7 mouse cellular contexts compared by ENCODE assay signal in genomic region chr7:62045743-62046451, GRCm38 (mm10).
A peak's percentile ranks its signal among the peaks of the same experiment; 100 is the strongest.
DNase-seq lines count a peak whose midpoint lies in the region; ATAC-seq lines count a peak whose summit lies in the region.

No protein-coding gene starts in this region.

- H3K4me3 ChIP-seq in hindbrain, embryonic 14.5 days (replicated peaks; ENCODE audit: low read length) = no peak overlapping the region
- H3K4me3 ChIP-seq in limb, embryonic 13.5 days = no peak overlapping the region
- H3K4me3 ChIP-seq in heart, embryonic 10.5 days = no peak overlapping the region

- H3K9ac ChIP-seq in hindbrain, embryonic 14.5 days = 0 out of 2 replicates have a peak overlapping the region, but pooled peaks have one; percentile 31
- H3K9ac ChIP-seq in limb, embryonic 13.5 days = no peak overlapping the region

- no peaks in the 10 kb centered on the region for H3K36me3 ChIP-seq in hindbrain, embryonic 14.5 days (replicated peaks; ENCODE audit: control insufficient read depth, insufficient read depth)
- no peaks in the 10 kb centered on the region for H3K36me3 ChIP-seq in limb, embryonic 13.5 days
- no peaks in the 10 kb centered on the region for H3K36me3 ChIP-seq in heart, embryonic 10.5 days

- peak; percentile 96 for ATAC-seq in hindbrain, embryonic 14.5 days (ENCODE audit: low FRiP score)
- ATAC-seq in limb, embryonic 13.5 days (ENCODE audit: low FRiP score, low read depth) = peak; percentile 66
- no peak for ATAC-seq in erythroblast, adult 5-6 weeks (replicated peaks; ENCODE audit: low FRiP score, poor library complexity, severe bottlenecking)

- peak; percentile 1 for DNase-seq in retina, postnatal 1 day
- no peak for DNase-seq in retina, embryonic 14.5 days (ENCODE audit: low spot score)
- DNase-seq in hindbrain, embryonic 14.5 days (ENCODE audit: low spot score) = peak; percentile 48
- DNase-seq in heart, embryonic 10.5 days (ENCODE audit: low spot score) = no peak
- DNase-seq in spleen, postnatal 14 days (ENCODE audit: low spot score in 2 of 2) = no peak

- no peaks in the 10 kb centered on the region for H3K27me3 ChIP-seq in hindbrain, embryonic 14.5 days (ENCODE audit: control insufficient read depth, insufficient read depth, low read length)
- no peaks in the 10 kb centered on the region for H3K27me3 ChIP-seq in limb, embryonic 13.5 days
- H3K27me3 ChIP-seq in heart, embryonic 10.5 days (ENCODE audit: insufficient read depth, poor library complexity, severe bottlenecking) = no peaks in the 10 kb centered on the region

- peak overlapping the region; percentile 85 for H3K27ac ChIP-seq in hindbrain, embryonic 14.5 days
- no peak overlapping the region for H3K27ac ChIP-seq in limb, embryonic 13.5 days
- no peak overlapping the region for H3K27ac ChIP-seq in heart, embryonic 10.5 days

- peak overlapping the region; percentile 31 for H3K4me2 ChIP-seq in hindbrain, embryonic 14.5 days (replicated peaks)
- no peak overlapping the region for H3K4me2 ChIP-seq in limb, embryonic 13.5 days (replicated peaks)

- whole genome bisulfite sequencing in hindbrain, embryonic 14.5 days = 65% methylated on average over 3 of the region's 3 CpGs
- WGBS in limb, embryonic 13.5 days = 64% methylated on average over 3 of the region's 3 CpGs
- 58% methylated on average over 3 of the region's 3 CpGs for WGBS in heart, embryonic 10.5 days

- H3K9me3 ChIP-seq in hindbrain, embryonic 14.5 days (ENCODE audit: control insufficient read depth, low read length) = no peaks in the 10 kb centered on the region
- no peaks in the 10 kb centered on the region for H3K9me3 ChIP-seq in limb, embryonic 13.5 days
- no peaks in the 10 kb centered on the region for H3K9me3 ChIP-seq in heart, embryonic 10.5 days

- no peaks in the 10 kb centered on the region for H3K4me1 ChIP-seq in hindbrain, embryonic 14.5 days (replicated peaks; ENCODE audit: control insufficient read depth, insufficient read depth, low read length)
- H3K4me1 ChIP-seq in limb, embryonic 13.5 days = no peaks in the 10 kb centered on the region
- H3K4me1 ChIP-seq in heart, embryonic 10.5 days = no peaks in the 10 kb centered on the region

Comparison
In these comparisons a context has a peak if more than half of its experiments do, and no peak if none do; other contexts are left out.
1. DNase-seq: peak in retina, postnatal 1 day (single experiment) and hindbrain, embryonic 14.5 days (single experiment); none in retina, embryonic 14.5 days (single experiment), heart, embryonic 10.5 days (single experiment) and spleen, postnatal 14 days (0 of 2).